ENCODE assay signal across 11 mouse cellular contexts in the genomic region with DNA sequence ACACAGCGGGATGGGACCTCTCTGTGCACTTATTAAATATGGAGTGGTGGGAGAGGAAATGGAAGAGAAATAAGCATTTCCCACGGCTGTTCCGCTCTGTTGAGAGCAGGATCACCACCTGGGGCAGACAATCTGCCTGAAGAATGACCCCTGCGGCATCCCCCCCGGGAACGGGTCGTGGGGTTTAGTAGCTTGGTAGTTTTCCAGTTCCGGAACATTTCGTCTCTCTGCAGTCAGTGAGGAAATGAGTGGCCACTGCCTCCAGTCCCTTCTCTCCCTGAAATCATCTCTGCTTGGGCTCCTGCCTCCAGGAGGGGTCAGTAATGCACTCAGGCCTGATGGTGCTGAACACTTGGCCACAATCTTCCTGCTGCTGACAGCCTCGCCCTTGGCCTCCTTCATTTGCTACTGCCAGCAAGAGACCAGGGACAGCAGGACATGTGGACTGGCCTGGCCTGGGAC. TPM values are rescaled to one million over a fixed set of nuclear protein-coding genes. Genes with fewer than 3 reads are reported as not detected.
DNase-seq lines count a peak whose midpoint lies in the region; TF ChIP-seq lines count a peak whose summit lies in the region.
"Had no signal": no experiment of that assay in that cellular context is flagged by ENCODE, and none has a peak within 500 bp of the region (broad histone marks: within the 10 kb centered on the region; RNA-seq: fewer than 3 reads in every experiment).

No protein-coding gene starts in this region.

- WGBS in kidney, adult 2 months: 14% methylated on average over 10 of the region's 10 CpGs

- no peak overlapping the region for H3K4me3 ChIP-seq in kidney, adult 2 months (ENCODE audit: insufficient read depth, low read depth, low read length)
- H3K4me3 ChIP-seq: liver, embryonic 15.5 days; neural tube, embryonic 13.5 days had no signal

- TF ChIP-seq POLR2A in kidney, adult 2 months (IDR thresholded peaks at IDR 0.05; ENCODE audit: low read depth, low read length): no peak

- TF ChIP-seq CTCF in kidney, adult 2 months (conservative IDR thresholded peaks at IDR 0.05; ENCODE audit: insufficient read depth, insufficient read length, low read depth, low read length): peak; percentile 47; the same call in 1 of the 2 replicates

- no peaks in the 10 kb centered on the region for H3K36me3 ChIP-seq in kidney, adult 2 months (ENCODE audit: control insufficient read depth, insufficient read depth, low read length)
- H3K36me3 ChIP-seq: liver, embryonic 15.5 days; neural tube, embryonic 13.5 days had no signal

- intact Hi-C loops in gastrocnemius, postnatal 14 days (cut with DNase I; ENCODE audit: low total_unique reads): no loop called here

- peak; percentile 26 for DNase-seq in gastrocnemius, postnatal 14 days
- DNase-seq in gastrocnemius, postnatal 10 days: no peak
- peak; percentile 46 for DNase-seq in ovary, postnatal 36 days (ENCODE audit: low spot score)
- no peak for DNase-seq in ovary, postnatal 10 days (ENCODE audit: low spot score)
- peak; percentile 54 for DNase-seq in kidney, adult 2 months
- peak; percentile 25 for DNase-seq in testis, postnatal 14 days (ENCODE audit: low spot score)
- no peak for DNase-seq in layer of hippocampus, postnatal 14 days (ENCODE audit: low spot score in 2 of 2)
- DNase-seq in B cell, adult 2 months: no peak

- no peak overlapping the region for H3K27ac ChIP-seq in kidney, adult 2 months (ENCODE audit: insufficient read depth, low read depth, low read length)
- H3K27ac ChIP-seq: liver, embryonic 15.5 days; neural tube, embryonic 13.5 days had no signal

- peaks cover 18% of the 10 kb centered on the region for H3K4me1 ChIP-seq in kidney, adult 2 months (ENCODE audit: control insufficient read depth, insufficient read depth, low read length)

- H3K27me3 ChIP-seq in kidney, adult 2 months (replicated peaks; ENCODE audit: control insufficient read depth, insufficient read depth, low read length): no peaks in the 10 kb centered on the region

RNA-seq across cellular contexts. Expression of a gene that starts 4.9 kb away (rescaled TPM):
- total RNA-seq in gastrocnemius, postnatal 14 days (2021): under 1 TPM; 0.11 to 0.33 TPM
- total RNA-seq in gastrocnemius, postnatal 10 days (2021): under 1 TPM; 0.23 to 0.34 TPM
- polyA plus RNA-seq in kidney, adult 2 months (2012; rRNA removed): 0.88 and 1.8 TPM in 2 replicates
- total RNA-seq in layer of hippocampus, postnatal 14 days (2021): 10 to 100 TPM in 1 of 2 experiments, 1 to 10 TPM in 1; 8.2 to 10.7 TPM
- polyA plus RNA-seq: liver, embryonic 15.5 days had no signal

RNA-seq across cellular contexts. Expression of a gene that starts 35.3 kb away (rescaled TPM):
- total RNA-seq in gastrocnemius, postnatal 14 days (2021): 100 to 1,000 TPM; 112 to 130 TPM
- 100 to 1,000 TPM; 162 to 173 TPM for total RNA-seq in gastrocnemius, postnatal 10 days (2021)
- 0.50 and 1.4 TPM in 2 replicates for polyA plus RNA-seq in kidney, adult 2 months (2012; rRNA removed)
- total RNA-seq in layer of hippocampus, postnatal 14 days (2021): under 1 TPM; 0.55 to 0.94 TPM
- total RNA-seq: ES-E14 had no signal

Comparison
In these comparisons a context has a peak if more than half of its experiments do, and no peak if none do; other contexts are left out.
1. DNase-seq: peak in gastrocnemius, postnatal 14 days (single experiment), ovary, postnatal 36 days (single experiment), kidney, adult 2 months (single experiment) and testis, postnatal 14 days (single experiment); none in gastrocnemius, postnatal 10 days (single experiment), ovary, postnatal 10 days (single experiment), layer of hippocampus, postnatal 14 days (0 of 2) and B cell, adult 2 months (0 of 2).
2. RNA of a gene that starts 4.9 kb away (total RNA-seq): 8.2 to 10.7 TPM in layer of hippocampus, postnatal 14 days; 0.23 to 0.34 TPM in gastrocnemius, postnatal 10 days and 0.11 to 0.33 TPM in gastrocnemius, postnatal 14 days; every median in the first group is over 4 times any median in the second.
3. RNA of a gene that starts 35.3 kb away (total RNA-seq): 162 to 173 TPM in gastrocnemius, postnatal 10 days and 112 to 130 TPM in gastrocnemius, postnatal 14 days; 0.55 to 0.94 TPM in layer of hippocampus, postnatal 14 days; every median in the first group is over 10 times any median in the second.